Mouse (Mus musculus) intestine, postnatal 0 days (tissue): ENCODE results near the gene Napsa. TPM values are rescaled to one million over a fixed set of nuclear protein-coding genes. Genes with fewer than 3 reads are reported as not detected.

Experiments
- ATAC-seq: fragments of 200-750 bp; cut with Nextera tagmentation; 2 replicates; pipeline ENCODE4 v1.8.0; 2017; ENCODE audit warnings: mild to moderate bottlenecking, moderate TSS enrichment, moderate library complexity
- H3K27ac ChIP-seq: fragments of 300-500 bp; sonication (generic); 2 replicates; pipeline ENCODE4 v1.5.1; 2014; ENCODE audit warnings: mild to moderate bottlenecking, low read depth, low read length, moderate library complexity
- H3K27me3 ChIP-seq: fragments of 300-500 bp; sonication (generic); replicated peaks from 2 replicates; pipeline ENCODE4 v1.6.1; 2014; ENCODE audit warnings: low read length, mixed read lengths; ENCODE audit not compliant: control insufficient read depth, insufficient read depth
- H3K36me3 ChIP-seq: fragments of 300-500 bp; sonication (generic); 2 replicates; pipeline ENCODE4 v1.6.1; 2014; ENCODE audit warnings: mild to moderate bottlenecking, moderate library complexity; ENCODE audit not compliant: control insufficient read depth, insufficient read depth
- H3K4me1 ChIP-seq: fragments of 300-500 bp; sonication (generic); replicated peaks from 2 replicates; pipeline ENCODE4 v1.6.1; 2014; ENCODE audit warnings: antibody characterized with exemption, low read length, mixed read lengths; ENCODE audit not compliant: control insufficient read depth, insufficient read depth
- H3K4me2 ChIP-seq: fragments of 300-500 bp; sonication (generic); replicated peaks from 2 replicates; pipeline ENCODE4 v1.6.1; 2014; ENCODE audit warnings: low read depth, mild to moderate bottlenecking, moderate library complexity
- H3K4me3 ChIP-seq: fragments of 300-500 bp; sonication (generic); 2 replicates; pipeline ENCODE4 v1.5.1; 2014; ENCODE audit warnings: low read depth, low read length
- H3K9ac ChIP-seq: fragments of 300-500 bp; sonication (generic); 2 replicates; pipeline ENCODE4 v1.6.1; 2014; ENCODE audit warnings: mild to moderate bottlenecking, low read depth, low read length
- H3K9me3 ChIP-seq: fragments of 300-500 bp; sonication (generic); 2 replicates; pipeline ENCODE4 v1.6.1; 2016; ENCODE audit warnings: mixed run types; ENCODE audit not compliant: control insufficient read depth
- CTCF ChIP-seq: sonication (generic); IDR thresholded peaks from 2 replicates; pipeline ENCODE4 v1.5.1; 2016; ENCODE audit warnings: low read depth, mild to moderate bottlenecking, control low read depth, antibody characterized with exemption, moderate library complexity
- WGBS: fragments of 180-500 bp; shearing (Covaris S2); extraction: QIAGEN DNeasy Blood & Tissue Kit; methylation state at CpG from one replicate; pipeline ENCODE4 v1.1.7; 2014; 5-methylcytosine and 5-hydroxymethylcytosine counted together
- polyA plus RNA-seq: library from polyadenylated mRNA; unstranded; fragments of >200 nt; fragmentation: Nextera tagmentation; extraction: Ambion mirVana; gene quantifications from 2 replicates; pipeline ENCODE4 v1.2.1, GENCODE M21; 2015

Gene Napsa
- polyA plus RNA-seq, 1 experiment from 2014 or later, result 0.99 TPM

GRCm38 (mm10) chr7:44593775-44594174 lies 21.6 kb downstream of the Napsa start:
- H3K4me2 ChIP-seq, result 0 out of 2 replicates have a peak overlapping the region, but pooled peaks have one; percentile 24
- ATAC-seq, result peak; percentile 25; the same call in 1 of the 2 replicates

GRCm38 (mm10) chr7:44594291-44594690 lies 22.1 kb downstream of the Napsa start:
- no peaks in the 10 kb centered on the region for H3K9me3 ChIP-seq
- no peak for TF ChIP-seq CTCF
- WGBS, result 66% methylated on average over 6 of the region's 6 CpGs
- H3K27ac ChIP-seq, result no peak overlapping the region
- no peak overlapping the region for H3K4me3 ChIP-seq
- no peak for ATAC-seq
- H3K9ac ChIP-seq, result no peak overlapping the region
- H3K36me3 ChIP-seq, result no peaks in the 10 kb centered on the region
- H3K4me2 ChIP-seq, result no peak overlapping the region
- H3K4me1 ChIP-seq, result peaks cover 4% of the 10 kb centered on the region; the same call in 1 of the 2 replicates
- peaks cover 37% of the 10 kb centered on the region for H3K27me3 ChIP-seq

More at GRCm38 (mm10) chr7:44593775-44594174, 21.6 kb downstream of the Napsa start:
- 1% methylated on average over 21 of the region's 22 CpGs for WGBS
- Histone ChIP-seq H3K27me3 (peaks cover 39% of the 10 kb centered on the region), H3K27ac (no peak overlapping the region), H3K9me3 (no peaks in the 10 kb centered on the region), H3K4me1 (peaks cover 4% of the 10 kb centered on the region; the same call in 1 of the 2 replicates), H3K9ac (no peak overlapping the region), H3K36me3 (no peaks in the 10 kb centered on the region), H3K4me3 (no peak overlapping the region)
- peak; percentile 25; the same call in 1 of the 2 replicates for TF ChIP-seq CTCF

DNA sequence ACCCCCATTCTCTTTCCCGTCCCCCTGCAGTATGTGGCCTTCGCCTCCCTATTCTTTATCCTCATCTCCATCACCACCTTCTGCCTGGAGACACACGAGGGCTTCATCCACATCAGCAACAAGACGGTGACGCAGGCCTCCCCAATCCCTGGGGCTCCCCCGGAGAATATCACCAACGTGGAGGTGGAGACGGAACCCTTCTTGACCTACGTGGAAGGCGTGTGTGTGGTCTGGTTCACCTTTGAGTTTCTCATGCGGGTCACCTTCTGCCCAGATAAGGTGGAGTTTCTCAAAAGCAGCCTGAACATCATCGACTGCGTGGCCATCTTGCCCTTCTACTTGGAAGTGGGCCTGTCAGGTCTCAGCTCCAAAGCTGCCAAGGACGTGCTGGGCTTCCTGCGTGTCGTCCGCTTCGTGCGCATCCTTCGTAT lies 23.0 kb downstream of the Napsa start:
- Histone ChIP-seq H3K36me3 (no peaks in the 10 kb centered on the region), H3K9me3 (no peaks in the 10 kb centered on the region), H3K4me3 (no peak overlapping the region), H3K9ac (no peak overlapping the region), H3K4me1 (peaks cover 4% of the 10 kb centered on the region; the same call in 1 of the 2 replicates), H3K4me2 (no peak overlapping the region), H3K27ac (no peak overlapping the region), H3K27me3 (peaks cover 32% of the 10 kb centered on the region)
- no peak for ATAC-seq
- 94% methylated on average over 20 of the region's 20 CpGs for WGBS
- TF ChIP-seq CTCF, result no peak

- TF ChIP-seq CTCF, result no peak
- Histone ChIP-seq H3K36me3 (no peaks in the 10 kb centered on the region), H3K9me3 (no peaks in the 10 kb centered on the region), H3K4me2 (no peak overlapping the region), H3K27me3 (peaks cover 27% of the 10 kb centered on the region), H3K9ac (no peak overlapping the region), H3K4me1 (peaks cover 1% of the 10 kb centered on the region; the same call in 1 of the 2 replicates), H3K27ac (no peak overlapping the region), H3K4me3 (no peak overlapping the region)
- no peak for ATAC-seq
- 87% methylated on average over 5 of the region's 6 CpGs for WGBS
Measured at GRCm38 (mm10) chr7:44596051-44596450, 23.9 kb downstream of the Napsa start.

DNA sequence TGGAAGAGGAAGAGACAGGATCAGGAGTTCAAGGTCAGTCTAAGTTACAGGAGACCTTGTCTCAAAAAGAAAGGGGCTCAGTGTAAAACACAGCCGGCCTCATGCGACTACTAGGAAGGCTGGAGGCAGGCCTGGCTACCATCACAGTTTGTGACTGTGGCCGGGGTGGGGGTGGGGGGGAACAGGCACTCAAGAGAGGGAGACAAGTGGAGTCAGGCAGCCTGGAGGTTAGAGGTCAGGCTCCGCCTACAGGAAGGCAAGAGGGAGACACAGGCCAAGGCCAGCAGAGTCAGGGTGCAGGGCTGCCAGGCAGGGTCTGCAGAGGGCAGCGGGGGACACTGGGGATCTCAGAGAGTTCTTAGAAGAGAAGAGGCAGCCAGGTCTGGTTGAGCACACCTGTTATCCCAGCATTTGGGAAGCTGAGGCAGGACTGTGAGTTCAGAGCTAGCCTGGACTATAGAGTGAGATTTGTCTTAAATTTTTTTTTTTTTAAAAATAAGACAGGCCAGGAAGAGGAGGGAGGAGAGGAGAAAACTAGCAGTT lies 24.9 kb downstream of the Napsa start:
- H3K27ac ChIP-seq, result no peak overlapping the region
- no peaks in the 10 kb centered on the region for H3K4me1 ChIP-seq
- no peaks in the 10 kb centered on the region for H3K36me3 ChIP-seq
- H3K27me3 ChIP-seq, result peaks cover 23% of the 10 kb centered on the region
- no peak for TF ChIP-seq CTCF
- H3K4me2 ChIP-seq, result no peak overlapping the region
- no peaks in the 10 kb centered on the region for H3K9me3 ChIP-seq
- WGBS, result 46% methylated on average over 5 of the region's 5 CpGs
- H3K9ac ChIP-seq, result no peak overlapping the region
- no peak overlapping the region for H3K4me3 ChIP-seq
- ATAC-seq, result no peak

DNA sequence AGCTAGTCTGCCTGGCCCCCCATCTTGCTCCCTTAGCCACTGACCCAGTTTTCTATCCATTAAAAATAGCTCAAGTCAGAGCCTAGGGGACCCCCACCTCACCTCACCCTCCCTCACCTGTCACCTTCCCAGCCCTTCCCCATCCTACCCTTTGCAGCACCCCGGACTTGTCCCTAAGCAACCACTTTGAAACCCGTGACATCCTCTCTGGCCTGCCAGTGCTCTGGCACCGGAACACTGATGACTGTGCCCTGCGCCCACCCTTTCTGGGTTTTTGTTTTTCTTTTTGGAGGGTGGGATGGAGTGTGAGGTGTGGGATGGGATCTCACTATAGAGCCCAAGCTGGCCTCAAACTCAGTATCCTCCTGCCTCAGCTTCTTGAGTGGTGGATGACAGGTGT lies 25.5 kb downstream of the Napsa start:
- Histone ChIP-seq H3K4me1 (no peaks in the 10 kb centered on the region), H3K4me2 (no peak overlapping the region), H3K9ac (no peak overlapping the region), H3K4me3 (no peak overlapping the region), H3K27ac (no peak overlapping the region), H3K9me3 (no peaks in the 10 kb centered on the region), H3K27me3 (peaks cover 22% of the 10 kb centered on the region), H3K36me3 (no peaks in the 10 kb centered on the region)
- TF ChIP-seq CTCF, result no peak
- ATAC-seq, result no peak
- 84% methylated on average over 4 of the region's 4 CpGs for WGBS
